Mouse (Mus musculus): ENCODE results near the gene Lrp8. TPM values are rescaled to one million over a fixed set of nuclear protein-coding genes. Genes with fewer than 3 reads are reported as not detected.

Gene Lrp8
- polyA plus RNA-seq, 1 experiment from 2014 or later: 71.4 TPM

GRCm38 (mm10) chr4:107846795-107847194 lies 44.7 kb downstream of the Lrp8 start:
- no peak for ATAC-seq (ENCODE audit: low read depth)

GRCm38 (mm10) chr4:107848546-107848945 lies 46.5 kb downstream of the Lrp8 start:
- H3K27ac ChIP-seq (ENCODE audit: low read depth, low read length): no peak overlapping the region
- ATAC-seq (ENCODE audit: low read depth): no peak
- H3K4me1 ChIP-seq (ENCODE audit: control insufficient read depth, insufficient read depth, low read length): no peaks in the 10 kb centered on the region
- H3K9me3 ChIP-seq (ENCODE audit: control insufficient read depth, low read length): no peaks in the 10 kb centered on the region
- H3K36me3 ChIP-seq (ENCODE audit: control insufficient read depth, insufficient read depth, low read length): peaks cover 42% of the 10 kb centered on the region
- no peak overlapping the region for H3K4me2 ChIP-seq (ENCODE audit: low read depth, low read length)
- no peak overlapping the region for H3K4me3 ChIP-seq (ENCODE audit: low read depth, low read length)
- WGBS: 91% methylated on average over 5 of the region's 5 CpGs
- H3K27me3 ChIP-seq (ENCODE audit: control insufficient read depth, insufficient read depth, low read length): no peaks in the 10 kb centered on the region
- H3K9ac ChIP-seq (replicated peaks; ENCODE audit: low read depth, low read length): no peak overlapping the region

More at GRCm38 (mm10) chr4:107846795-107847194, 44.7 kb downstream of the Lrp8 start:
- Histone ChIP-seq H3K27ac (ENCODE audit: low read depth, low read length) (no peak overlapping the region), H3K27me3 (ENCODE audit: control insufficient read depth, insufficient read depth, low read length) (no peaks in the 10 kb centered on the region), H3K4me3 (ENCODE audit: low read depth, low read length) (no peak overlapping the region), H3K4me1 (ENCODE audit: control insufficient read depth, insufficient read depth, low read length) (0 out of 2 replicates have a peak, but pooled peaks cover 5% of the 10 kb centered on the region), H3K36me3 (ENCODE audit: control insufficient read depth, insufficient read depth, low read length) (peaks cover 39% of the 10 kb centered on the region), H3K9me3 (ENCODE audit: control insufficient read depth, low read length) (no peaks in the 10 kb centered on the region), H3K9ac (replicated peaks; ENCODE audit: low read depth, low read length) (no peak overlapping the region), H3K4me2 (ENCODE audit: low read depth, low read length) (no peak overlapping the region)
- whole genome bisulfite sequencing: 72% methylated on average over 7 of the region's 7 CpGs

- Histone ChIP-seq H3K4me1 (ENCODE audit: control insufficient read depth, insufficient read depth, low read length) (no peaks in the 10 kb centered on the region), H3K36me3 (ENCODE audit: control insufficient read depth, insufficient read depth, low read length) (peaks cover 45% of the 10 kb centered on the region), H3K9me3 (ENCODE audit: control insufficient read depth, low read length) (no peaks in the 10 kb centered on the region), H3K4me2 (ENCODE audit: low read depth, low read length) (no peak overlapping the region), H3K27me3 (ENCODE audit: control insufficient read depth, insufficient read depth, low read length) (no peaks in the 10 kb centered on the region), H3K27ac (ENCODE audit: low read depth, low read length) (no peak overlapping the region), H3K9ac (replicated peaks; ENCODE audit: low read depth, low read length) (no peak overlapping the region), H3K4me3 (ENCODE audit: low read depth, low read length) (no peak overlapping the region)
- no peak for ATAC-seq (ENCODE audit: low read depth)
- WGBS: 79% methylated on average over 9 of the region's 9 CpGs
Observed at GRCm38 (mm10) chr4:107849621-107850020, 47.6 kb downstream of the Lrp8 start.

- no peaks in the 10 kb centered on the region for H3K27me3 ChIP-seq (ENCODE audit: control insufficient read depth, insufficient read depth, low read length)
- no peaks in the 10 kb centered on the region for H3K4me1 ChIP-seq (ENCODE audit: control insufficient read depth, insufficient read depth, low read length)
- H3K9me3 ChIP-seq (ENCODE audit: control insufficient read depth, low read length): no peaks in the 10 kb centered on the region
- no peak for ATAC-seq (ENCODE audit: low read depth)
- H3K27ac ChIP-seq (ENCODE audit: low read depth, low read length): no peak overlapping the region
- H3K36me3 ChIP-seq (ENCODE audit: control insufficient read depth, insufficient read depth, low read length): peaks cover 50% of the 10 kb centered on the region
- WGBS: 90% methylated on average over 8 of the region's 8 CpGs
- H3K9ac ChIP-seq (replicated peaks; ENCODE audit: low read depth, low read length): no peak overlapping the region
- H3K4me2 ChIP-seq (ENCODE audit: low read depth, low read length): no peak overlapping the region
- no peak overlapping the region for H3K4me3 ChIP-seq (ENCODE audit: low read depth, low read length)
Observed at GRCm38 (mm10) chr4:107850091-107850490, 48.0 kb downstream of the Lrp8 start.

- ATAC-seq (ENCODE audit: low read depth): no peak
- Histone ChIP-seq H3K27ac (ENCODE audit: low read depth, low read length) (no peak overlapping the region), H3K4me3 (ENCODE audit: low read depth, low read length) (no peak overlapping the region), H3K4me2 (ENCODE audit: low read depth, low read length) (no peak overlapping the region), H3K36me3 (ENCODE audit: control insufficient read depth, insufficient read depth, low read length) (peaks cover 56% of the 10 kb centered on the region), H3K9ac (replicated peaks; ENCODE audit: low read depth, low read length) (no peak overlapping the region), H3K27me3 (ENCODE audit: control insufficient read depth, insufficient read depth, low read length) (no peaks in the 10 kb centered on the region), H3K4me1 (ENCODE audit: control insufficient read depth, insufficient read depth, low read length) (no peaks in the 10 kb centered on the region), H3K9me3 (ENCODE audit: control insufficient read depth, low read length) (no peaks in the 10 kb centered on the region)
- WGBS: 93% methylated on average over 8 of the region's 8 CpGs
Observed at GRCm38 (mm10) chr4:107853333-107853732, 51.3 kb downstream of the Lrp8 start.

GRCm38 (mm10) chr4:107853836-107854235 lies 51.8 kb downstream of the Lrp8 start:
- Histone ChIP-seq H3K9me3 (ENCODE audit: control insufficient read depth, low read length) (no peaks in the 10 kb centered on the region), H3K36me3 (ENCODE audit: control insufficient read depth, insufficient read depth, low read length) (peaks cover 55% of the 10 kb centered on the region), H3K27ac (ENCODE audit: low read depth, low read length) (no peak overlapping the region), H3K9ac (replicated peaks; ENCODE audit: low read depth, low read length) (no peak overlapping the region), H3K4me1 (ENCODE audit: control insufficient read depth, insufficient read depth, low read length) (no peaks in the 10 kb centered on the region), H3K4me3 (ENCODE audit: low read depth, low read length) (no peak overlapping the region), H3K4me2 (ENCODE audit: low read depth, low read length) (no peak overlapping the region), H3K27me3 (ENCODE audit: control insufficient read depth, insufficient read depth, low read length) (no peaks in the 10 kb centered on the region)
- no peak for ATAC-seq (ENCODE audit: low read depth)
- WGBS: 92% methylated on average over 7 of the region's 7 CpGs

- WGBS: 78% methylated on average over 11 of the region's 11 CpGs
- H3K4me1 ChIP-seq (ENCODE audit: control insufficient read depth, insufficient read depth, low read length): no peaks in the 10 kb centered on the region
- no peaks in the 10 kb centered on the region for H3K9me3 ChIP-seq (ENCODE audit: control insufficient read depth, low read length)
- ATAC-seq (ENCODE audit: low read depth): no peak
- no peak overlapping the region for H3K9ac ChIP-seq (replicated peaks; ENCODE audit: low read depth, low read length)
- H3K27ac ChIP-seq (ENCODE audit: low read depth, low read length): no peak overlapping the region
- no peak overlapping the region for H3K4me3 ChIP-seq (ENCODE audit: low read depth, low read length)
- no peak overlapping the region for H3K4me2 ChIP-seq (ENCODE audit: low read depth, low read length)
- peaks cover 68% of the 10 kb centered on the region for H3K36me3 ChIP-seq (ENCODE audit: control insufficient read depth, insufficient read depth, low read length)
- H3K27me3 ChIP-seq (ENCODE audit: control insufficient read depth, insufficient read depth, low read length): no peaks in the 10 kb centered on the region
Observed at GRCm38 (mm10) chr4:107856958-107857686, 55.1 kb downstream of the Lrp8 start.

- H3K9ac ChIP-seq (replicated peaks; ENCODE audit: low read depth, low read length): no peak overlapping the region
- no peak overlapping the region for H3K27ac ChIP-seq (ENCODE audit: low read depth, low read length)
- 89% methylated on average over 7 of the region's 7 CpGs for WGBS
Observed at GRCm38 (mm10) chr4:107858995-107859394, 56.9 kb downstream of the Lrp8 start.

GRCm38 (mm10) chr4:107864866-107865265 lies 62.8 kb downstream of the Lrp8 start:
- ATAC-seq (ENCODE audit: low read depth): no peak
- 92% methylated on average over 4 of the region's 4 CpGs for WGBS

More at GRCm38 (mm10) chr4:107858995-107859394, 56.9 kb downstream of the Lrp8 start:
- no peak for ATAC-seq (ENCODE audit: low read depth)
- no peak overlapping the region for H3K4me2 ChIP-seq (ENCODE audit: low read depth, low read length)
- H3K9me3 ChIP-seq (ENCODE audit: control insufficient read depth, low read length): no peaks in the 10 kb centered on the region
- H3K4me1 ChIP-seq (ENCODE audit: control insufficient read depth, insufficient read depth, low read length): no peaks in the 10 kb centered on the region
- no peak overlapping the region for H3K4me3 ChIP-seq (ENCODE audit: low read depth, low read length)
- peaks cover 70% of the 10 kb centered on the region for H3K36me3 ChIP-seq (ENCODE audit: control insufficient read depth, insufficient read depth, low read length)
- no peaks in the 10 kb centered on the region for H3K27me3 ChIP-seq (ENCODE audit: control insufficient read depth, insufficient read depth, low read length)

More at GRCm38 (mm10) chr4:107864866-107865265, 62.8 kb downstream of the Lrp8 start:
- Histone ChIP-seq H3K4me2 (ENCODE audit: low read depth, low read length) (no peak overlapping the region), H3K4me3 (ENCODE audit: low read depth, low read length) (no peak overlapping the region), H3K9ac (replicated peaks; ENCODE audit: low read depth, low read length) (no peak overlapping the region), H3K27ac (ENCODE audit: low read depth, low read length) (no peak overlapping the region), H3K36me3 (ENCODE audit: control insufficient read depth, insufficient read depth, low read length) (peaks cover 54% of the 10 kb centered on the region), H3K4me1 (ENCODE audit: control insufficient read depth, insufficient read depth, low read length) (no peaks in the 10 kb centered on the region), H3K9me3 (ENCODE audit: control insufficient read depth, low read length) (no peaks in the 10 kb centered on the region), H3K27me3 (ENCODE audit: control insufficient read depth, insufficient read depth, low read length) (no peaks in the 10 kb centered on the region)
